Mouse (Mus musculus) Muller cell, postnatal 12 days (primary cell): ENCODE measurements around the gene Vmn1r72.
"Not testable (repeated sequence)": the region's sequence is repeated elsewhere in the genome, so short reads cannot be mapped to it uniquely, and the experiment has no call there.

Experiments
- DNase-seq: peaks from one replicate; pipeline ENCODE4 v3.0.0-alpha.2; 2015; ENCODE audit errors: inconsistent ontology term

Vmn1r72 gene

DNA sequence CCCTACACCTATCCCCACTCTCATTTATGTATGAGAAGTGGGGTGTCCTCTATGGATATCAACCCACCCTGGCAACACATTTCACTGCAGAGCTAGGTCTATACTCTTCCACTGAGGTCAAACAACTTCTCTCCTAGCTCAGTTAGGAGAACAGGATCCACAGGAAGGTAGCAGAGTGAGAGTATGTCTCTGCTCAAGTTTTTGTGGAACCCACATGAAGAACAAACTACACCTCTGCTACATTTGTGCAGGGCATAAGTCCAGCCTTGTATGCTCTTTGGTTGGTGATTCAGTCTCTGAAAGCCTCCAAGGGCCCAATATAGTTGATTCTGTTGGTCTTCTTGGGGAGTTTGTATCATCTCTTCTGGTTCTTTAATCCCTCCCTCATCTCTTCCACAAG lies at the start of gene Vmn1r72:
Gene Vmn1r72 (minus strand): TSS at position 101 of the 400 bp plus-strand sequence.
- not testable (repeated sequence) for DNase-seq

DNA sequence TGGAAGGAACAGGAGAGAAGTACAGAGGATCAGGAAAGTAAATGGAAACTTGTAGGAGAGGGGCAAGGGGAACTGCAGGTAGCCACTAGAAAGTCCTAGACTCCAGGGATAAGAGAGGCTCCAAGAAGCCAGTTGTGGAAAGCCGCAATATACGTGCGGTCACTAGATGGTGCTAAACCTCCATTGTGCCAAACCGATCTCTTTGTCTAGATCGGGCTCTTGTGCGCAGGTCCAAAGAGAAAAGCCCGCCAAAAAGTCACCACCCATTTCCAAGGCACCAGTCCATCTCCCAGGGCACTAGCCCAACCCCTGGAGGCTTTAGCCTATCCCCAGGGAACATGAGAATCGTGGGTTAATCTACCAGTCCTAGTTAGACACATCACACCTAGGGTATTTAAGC lies 62.9 kb downstream of the Vmn1r72 start:
- peak; percentile 2 for DNase-seq
